Mouse (Mus musculus): ENCODE data around the gene Naa20. TPM values are rescaled to one million over a fixed set of nuclear protein-coding genes. Genes with fewer than 3 reads are reported as not detected.

The Naa20 gene
- polyA plus RNA-seq, 1 experiment from 2014 or later, result 145 TPM

DNA sequence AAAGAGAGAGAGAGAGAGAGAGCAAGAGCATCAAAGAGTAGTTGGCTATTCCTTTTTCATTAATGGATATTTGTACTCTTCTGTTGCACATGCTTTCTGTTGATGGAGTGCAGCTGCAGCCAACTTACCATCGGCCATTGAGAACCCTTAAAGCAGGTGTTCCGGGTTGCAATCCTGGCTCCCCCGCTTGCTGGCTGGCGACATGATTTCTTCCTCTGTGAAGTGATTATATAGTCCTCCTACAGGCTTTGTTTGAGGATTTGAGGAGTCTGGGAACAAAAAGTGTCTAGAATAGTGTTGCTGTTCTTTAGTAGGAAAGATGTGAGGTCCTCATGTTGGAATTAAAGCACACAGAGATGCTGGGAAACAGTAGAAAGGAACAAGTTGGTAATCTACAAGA, 30.6 kb upstream of the Naa20 start:
- Histone ChIP-seq H3K4me2 (no peak overlapping the region), H3K4me1 (peaks cover 15% of the 10 kb centered on the region), H3K4me3 (no peak overlapping the region), H3K9ac (no peak overlapping the region), H3K27me3 (replicated peaks) (no peaks in the 10 kb centered on the region), H3K9me3 (0 out of 2 replicates have a peak, but pooled peaks cover 7% of the 10 kb centered on the region), H3K27ac (replicated peaks) (no peak overlapping the region), H3K36me3 (peaks cover 35% of the 10 kb centered on the region)
- WGBS, result 86% methylated on average over 4 of the region's 4 CpGs
- ATAC-seq (ENCODE audit: extremely low read depth, insufficient number of reproducible peaks, low FRiP score, low TSS enrichment), result no peak

DNA sequence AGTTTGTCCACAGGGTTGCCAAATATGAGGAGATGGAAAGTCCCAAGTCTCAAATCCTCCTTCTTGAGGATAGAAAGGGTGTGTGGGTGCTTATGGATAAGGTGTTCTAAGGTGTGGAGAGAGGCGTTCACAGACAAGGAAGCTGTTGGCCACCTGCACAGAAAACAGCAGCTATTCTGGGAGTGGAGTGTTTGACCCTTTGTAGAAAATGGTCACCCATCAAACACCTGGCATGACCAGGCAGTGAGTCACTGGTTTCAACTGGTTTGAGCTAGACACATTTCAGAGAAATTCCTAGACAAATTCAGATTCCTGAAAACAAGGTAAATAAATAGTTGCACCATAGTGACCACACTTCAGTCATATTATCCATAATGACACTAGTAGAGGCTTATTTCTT, 29.8 kb upstream of the Naa20 start:
- H3K36me3 ChIP-seq, result peaks cover 35% of the 10 kb centered on the region
- H3K4me1 ChIP-seq, result peaks cover 15% of the 10 kb centered on the region
- H3K27ac ChIP-seq (replicated peaks), result no peak overlapping the region
- 67% methylated on average over 1 of the region's 1 CpGs for WGBS
- H3K27me3 ChIP-seq (replicated peaks), result no peaks in the 10 kb centered on the region
- no peak for ATAC-seq (ENCODE audit: extremely low read depth, insufficient number of reproducible peaks, low FRiP score, low TSS enrichment)
- no peak overlapping the region for H3K9ac ChIP-seq
- no peak overlapping the region for H3K4me2 ChIP-seq
- H3K4me3 ChIP-seq, result no peak overlapping the region
- H3K9me3 ChIP-seq, result 0 out of 2 replicates have a peak, but pooled peaks cover under 1% of the 10 kb centered on the region

DNA sequence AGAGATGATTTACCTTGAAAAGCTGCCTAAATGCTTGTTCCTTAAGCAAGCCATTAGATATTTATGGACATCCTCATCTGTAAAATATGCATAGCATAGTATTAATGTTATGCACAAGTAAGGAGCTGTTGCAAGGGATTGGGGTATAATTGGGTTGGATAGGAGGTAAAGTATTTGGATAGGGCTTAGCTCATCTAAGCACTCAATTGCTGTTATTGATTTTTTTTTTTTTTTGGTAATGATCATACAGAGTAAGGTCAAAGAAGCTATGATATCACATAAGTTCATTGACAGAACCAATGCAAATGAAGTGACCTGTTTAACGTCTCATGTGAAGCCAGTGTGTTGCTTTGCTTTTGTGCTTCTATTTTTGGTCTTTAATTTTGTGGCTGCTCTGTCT, 27.9 kb upstream of the Naa20 start:
- 41% methylated on average over 1 of the region's 1 CpGs for WGBS
- Histone ChIP-seq H3K27me3 (replicated peaks) (no peaks in the 10 kb centered on the region), H3K36me3 (peaks cover 37% of the 10 kb centered on the region), H3K4me1 (peaks cover 15% of the 10 kb centered on the region), H3K4me2 (no peak overlapping the region), H3K4me3 (no peak overlapping the region), H3K9me3 (no peaks in the 10 kb centered on the region), H3K27ac (replicated peaks) (no peak overlapping the region), H3K9ac (no peak overlapping the region)
- ATAC-seq (ENCODE audit: extremely low read depth, insufficient number of reproducible peaks, low FRiP score, low TSS enrichment), result no peak

- H3K4me1 ChIP-seq, result peaks cover 15% of the 10 kb centered on the region
- no peaks in the 10 kb centered on the region for H3K27me3 ChIP-seq (replicated peaks)
- no peak overlapping the region for H3K9ac ChIP-seq
- no peak overlapping the region for H3K4me3 ChIP-seq
- H3K36me3 ChIP-seq, result peaks cover 40% of the 10 kb centered on the region
- H3K27ac ChIP-seq (replicated peaks), result no peak overlapping the region
- WGBS, result 63% methylated on average over 3 of the region's 3 CpGs
- H3K4me2 ChIP-seq, result no peak overlapping the region
- no peaks in the 10 kb centered on the region for H3K9me3 ChIP-seq
- ATAC-seq (ENCODE audit: extremely low read depth, insufficient number of reproducible peaks, low FRiP score, low TSS enrichment), result no peak
Measured at GRCm38 (mm10) chr2:145874879-145875482, 26.9 kb upstream of the Naa20 start.

DNA sequence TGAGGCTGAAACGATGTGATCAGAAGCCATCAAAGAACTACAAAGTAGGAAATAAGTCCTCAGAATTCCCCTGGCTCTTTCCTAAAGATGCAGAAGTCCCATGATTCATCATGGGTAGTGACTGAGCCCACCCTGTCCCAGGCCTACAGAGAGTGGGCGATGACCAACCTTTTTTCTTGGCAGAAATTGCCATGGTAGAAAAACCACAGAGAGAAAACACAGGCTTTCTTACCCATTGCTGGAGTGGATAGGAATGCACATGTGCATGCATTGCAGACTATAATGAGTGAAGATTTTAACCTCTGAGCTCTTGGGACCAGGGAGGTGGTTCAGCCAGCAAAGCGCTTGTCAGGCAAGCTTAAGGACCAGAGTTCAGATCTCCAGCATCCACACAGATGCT, 24.7 kb upstream of the Naa20 start:
- peaks cover 53% of the 10 kb centered on the region for H3K36me3 ChIP-seq
- H3K4me3 ChIP-seq, result no peak overlapping the region
- WGBS, result 85% methylated on average over 3 of the region's 3 CpGs
- H3K4me2 ChIP-seq, result no peak overlapping the region
- no peak overlapping the region for H3K9ac ChIP-seq
- H3K27me3 ChIP-seq (replicated peaks), result no peaks in the 10 kb centered on the region
- no peaks in the 10 kb centered on the region for H3K9me3 ChIP-seq
- no peak overlapping the region for H3K27ac ChIP-seq (replicated peaks)
- H3K4me1 ChIP-seq, result peaks cover 20% of the 10 kb centered on the region
- no peak for ATAC-seq (ENCODE audit: extremely low read depth, insufficient number of reproducible peaks, low FRiP score, low TSS enrichment)

GRCm38 (mm10) chr2:145880887-145881747, 20.8 kb upstream of the Naa20 start:
- peaks cover 78% of the 10 kb centered on the region for H3K36me3 ChIP-seq
- H3K27ac ChIP-seq (replicated peaks), result peak overlapping the region; percentile 61
- no peaks in the 10 kb centered on the region for H3K9me3 ChIP-seq
- no peak overlapping the region for H3K4me2 ChIP-seq
- WGBS, result 67% methylated on average over 11 of the region's 11 CpGs
- peaks cover 35% of the 10 kb centered on the region for H3K4me1 ChIP-seq
- H3K9ac ChIP-seq, result no peak overlapping the region
- ATAC-seq (ENCODE audit: extremely low read depth, insufficient number of reproducible peaks, low FRiP score, low TSS enrichment), result no peak
- H3K4me3 ChIP-seq, result no peak overlapping the region
- no peaks in the 10 kb centered on the region for H3K27me3 ChIP-seq (replicated peaks)

DNA sequence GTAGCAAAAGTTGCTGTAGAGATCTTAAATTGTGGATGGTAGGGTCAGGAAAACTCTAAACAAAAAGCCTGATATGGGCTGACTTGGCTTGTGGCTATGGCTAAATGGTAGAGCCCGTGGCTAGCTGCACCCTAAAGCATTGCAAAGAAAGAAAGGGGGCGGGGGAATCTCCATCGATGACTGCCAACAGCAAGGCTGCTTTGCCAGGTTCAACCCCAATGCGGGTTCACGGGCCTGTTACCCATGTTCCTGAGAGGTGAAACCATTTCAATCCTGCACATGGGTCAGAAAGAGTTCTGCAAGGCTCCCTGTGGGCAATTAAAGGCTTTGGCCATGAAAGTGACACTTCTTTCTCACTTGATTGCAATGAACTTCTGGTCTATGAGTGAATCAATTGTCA, 20.0 kb upstream of the Naa20 start:
- WGBS, result 81% methylated on average over 5 of the region's 5 CpGs
- Histone ChIP-seq H3K36me3 (peaks cover 77% of the 10 kb centered on the region), H3K4me2 (no peak overlapping the region), H3K9ac (no peak overlapping the region), H3K27ac (replicated peaks) (0 out of 2 replicates have a peak overlapping the region, but pooled peaks have one; percentile 61), H3K9me3 (no peaks in the 10 kb centered on the region), H3K4me1 (peaks cover 35% of the 10 kb centered on the region), H3K4me3 (no peak overlapping the region), H3K27me3 (replicated peaks) (no peaks in the 10 kb centered on the region)
- ATAC-seq (ENCODE audit: extremely low read depth, insufficient number of reproducible peaks, low FRiP score, low TSS enrichment), result no peak

DNA sequence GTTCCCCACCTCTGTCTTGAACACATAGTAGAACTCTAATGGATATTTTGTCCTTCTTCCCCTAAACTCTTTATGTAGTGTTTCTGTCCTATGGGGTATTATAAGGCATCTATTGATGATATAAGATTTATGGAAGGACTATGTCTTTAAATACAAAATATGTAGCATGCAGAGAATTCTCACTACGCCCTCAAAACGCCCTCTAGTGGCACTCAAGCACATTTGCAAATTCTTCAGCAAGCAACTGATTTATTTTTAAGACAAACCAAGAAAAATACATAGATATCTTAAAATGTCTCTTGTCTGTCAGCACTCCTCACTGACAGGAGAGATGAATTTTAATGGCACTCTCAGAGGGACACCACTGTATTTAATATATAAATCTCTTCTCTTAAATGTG, 19.5 kb upstream of the Naa20 start:
- Histone ChIP-seq H3K9ac (no peak overlapping the region), H3K9me3 (no peaks in the 10 kb centered on the region), H3K36me3 (peaks cover 77% of the 10 kb centered on the region), H3K4me1 (peaks cover 39% of the 10 kb centered on the region), H3K27me3 (replicated peaks) (no peaks in the 10 kb centered on the region), H3K4me3 (no peak overlapping the region), H3K4me2 (no peak overlapping the region), H3K27ac (replicated peaks) (no peak overlapping the region; the same call in 1 of the 2 replicates)
- no peak for ATAC-seq (ENCODE audit: extremely low read depth, insufficient number of reproducible peaks, low FRiP score, low TSS enrichment)
- WGBS, result 21% methylated on average over 2 of the region's 2 CpGs

DNA sequence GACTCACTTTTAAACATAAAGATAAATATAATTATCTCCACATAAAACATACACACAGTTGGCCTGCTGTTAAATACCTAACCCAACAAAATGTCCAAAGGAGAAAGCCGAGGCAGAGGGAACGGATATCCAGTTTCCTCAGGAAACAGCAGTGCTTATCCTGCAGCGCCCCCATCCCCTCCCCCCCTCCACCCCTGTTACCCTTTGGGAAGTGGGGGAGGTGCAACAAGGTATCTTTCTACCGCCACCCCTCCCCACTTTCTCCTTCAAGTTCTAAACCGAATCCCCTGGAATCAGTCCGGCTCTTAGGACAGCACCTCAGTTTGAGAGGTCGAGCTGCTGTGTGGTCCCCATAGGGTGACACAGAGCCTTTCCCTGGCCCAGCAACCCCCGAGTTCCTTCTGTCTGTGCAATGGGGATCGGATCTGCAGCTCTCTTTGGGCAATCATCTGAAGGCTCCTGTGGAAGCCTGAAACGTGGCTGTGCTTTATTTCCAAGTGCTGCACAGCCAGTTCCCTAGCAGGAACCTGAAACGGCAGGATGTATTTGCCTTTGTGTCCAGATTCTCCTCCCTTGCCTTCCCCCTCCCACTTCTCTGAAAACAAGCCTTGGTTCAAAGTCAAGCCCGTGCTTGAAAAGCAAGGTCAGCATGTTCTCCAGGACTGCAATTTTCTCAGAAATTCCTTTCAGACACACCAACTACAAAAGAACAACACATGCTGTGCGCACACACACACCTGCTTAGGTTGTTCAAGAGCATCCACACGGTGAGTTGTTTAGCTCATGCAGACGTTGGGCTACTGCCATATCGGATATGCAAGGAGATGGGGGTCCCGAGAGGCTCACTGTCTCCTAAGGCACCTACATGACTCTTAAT, 17.6 kb upstream of the Naa20 start:
- Histone ChIP-seq H3K4me1 (peaks cover 58% of the 10 kb centered on the region), H3K27ac (replicated peaks) (peak overlapping the region; percentile 85), H3K9ac (peak overlapping the region; percentile 60), H3K27me3 (replicated peaks) (no peaks in the 10 kb centered on the region), H3K4me3 (no peak overlapping the region), H3K9me3 (no peaks in the 10 kb centered on the region), H3K4me2 (no peak overlapping the region), H3K36me3 (peaks cover 61% of the 10 kb centered on the region)
- WGBS, result 31% methylated on average over 17 of the region's 17 CpGs
- ATAC-seq (ENCODE audit: extremely low read depth, insufficient number of reproducible peaks, low FRiP score, low TSS enrichment), result no peak

DNA sequence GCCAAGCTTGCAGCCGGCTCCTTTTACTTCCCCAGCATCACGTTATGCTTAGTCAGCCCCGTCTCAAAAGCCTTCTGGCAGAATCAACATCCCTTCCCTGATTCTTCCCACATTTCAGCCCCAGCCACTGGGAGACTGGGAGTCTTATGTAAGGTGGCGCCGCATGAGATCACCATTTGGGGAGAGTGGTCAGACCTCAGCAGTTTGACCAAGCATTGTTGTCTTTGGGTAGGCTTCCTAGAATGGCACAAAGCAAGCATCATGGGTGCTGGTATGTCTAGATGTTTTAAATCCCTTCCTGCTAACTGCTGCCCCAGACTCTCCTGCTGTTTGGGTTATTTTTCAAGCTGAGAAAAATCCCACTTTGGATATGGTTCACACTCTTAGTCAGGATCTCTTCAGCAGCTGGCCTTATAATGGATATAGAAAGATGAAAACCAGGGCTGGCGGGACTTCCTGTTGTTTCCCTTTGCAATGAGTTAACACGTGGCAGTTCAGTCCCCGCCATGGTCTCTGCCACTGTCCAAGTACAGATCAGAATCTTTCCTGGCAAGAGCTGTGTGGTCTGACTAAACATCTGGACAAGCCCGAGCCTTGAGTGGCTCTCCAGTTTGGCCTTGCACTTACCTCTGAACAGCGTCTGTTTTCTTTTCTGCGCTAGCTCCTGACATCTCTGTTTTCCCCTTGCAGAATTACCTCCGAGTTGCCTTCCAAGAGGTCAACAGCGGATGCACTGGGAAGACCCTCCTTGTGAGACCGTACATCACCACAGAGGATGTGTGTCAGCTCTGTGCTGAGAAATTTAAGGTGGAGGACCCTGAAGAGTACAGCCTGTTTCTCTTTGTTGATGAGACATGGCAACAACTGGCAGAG, 16.8 kb upstream of the Naa20 start:
- Histone ChIP-seq H3K27ac (replicated peaks) (peak overlapping the region; percentile 85), H3K9ac (no peak overlapping the region), H3K9me3 (no peaks in the 10 kb centered on the region), H3K4me1 (peaks cover 62% of the 10 kb centered on the region), H3K4me3 (no peak overlapping the region), H3K4me2 (no peak overlapping the region), H3K36me3 (peaks cover 52% of the 10 kb centered on the region), H3K27me3 (replicated peaks) (no peaks in the 10 kb centered on the region)
- WGBS, result 51% methylated on average over 14 of the region's 14 CpGs
- no peak for ATAC-seq (ENCODE audit: extremely low read depth, insufficient number of reproducible peaks, low FRiP score, low TSS enrichment)

All from heart, embryonic 13.5 days (tissue).